Mouse (Mus musculus) stomach, postnatal 0 days (tissue): ENCODE data around the gene Tbc1d10a.

ENCODE experiments used
- CTCF ChIP-seq: IDR thresholded peaks from 2 replicates; pipeline ENCODE4 v1.5.1; 2016; ENCODE audit warnings: antibody characterized with exemption, low read depth, mild to moderate bottlenecking, moderate library complexity
- EP300 ChIP-seq: optimal IDR thresholded peaks from 2 replicates; pipeline ENCODE3; 2016; ENCODE audit warnings: antibody characterized with exemption

DNA sequence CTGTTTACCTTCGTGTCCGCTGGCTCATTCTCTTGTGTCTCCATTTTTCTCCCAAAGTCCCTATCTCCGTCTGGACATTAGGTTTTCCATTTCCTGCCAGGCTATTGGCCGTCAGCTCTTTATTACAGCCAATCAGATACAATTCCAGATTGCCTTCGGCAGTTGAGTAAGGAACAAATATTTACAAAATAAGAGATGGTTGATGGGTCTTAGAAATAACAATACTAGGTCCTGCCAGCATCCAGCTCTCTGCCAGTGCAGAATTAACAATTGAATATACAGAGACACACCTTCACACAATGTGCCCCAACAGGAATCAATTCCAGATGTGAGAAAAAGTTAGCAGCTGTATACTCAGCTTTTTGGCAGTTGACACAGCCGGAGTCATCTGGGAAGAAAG, 59.5 kb downstream of the Tbc1d10a start:
- TF ChIP-seq CTCF (no peak), EP300 (no peak)
